Mouse (Mus musculus) T-helper 1 cell (primary cell): ENCODE data around the gene Atf6.

ENCODE experiments used
- in situ Hi-C: fragments of 300-600 bp; cut with MboI, MseI; formaldehyde crosslinking; loops from one replicate; pipeline ENCODE4 v1.15.1; 2025; ENCODE audit warnings: high pct_unique_total_duplicates

Gene Atf6

DNA sequence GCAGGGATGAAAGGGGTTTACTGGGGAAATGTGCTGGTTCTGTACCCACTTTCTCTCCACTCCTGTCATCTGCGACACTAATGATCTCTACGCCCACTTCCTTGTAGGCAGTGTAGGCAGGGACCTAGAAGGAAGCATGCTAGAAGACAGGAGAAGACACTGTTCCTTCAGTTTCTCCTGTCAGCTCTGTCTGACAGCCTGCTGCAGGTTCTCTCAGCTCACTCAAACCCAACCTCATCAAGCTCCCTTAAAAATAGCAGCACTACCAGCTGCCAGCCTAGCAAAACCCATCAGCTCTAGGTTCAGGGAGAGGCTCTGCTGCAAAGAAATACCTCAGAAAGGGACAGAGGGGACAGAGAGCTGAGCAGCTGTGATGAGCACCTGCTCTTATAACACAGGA lies 17.6 kb downstream of the Atf6 start:
- in situ Hi-C loops: loop anchor here (10.0 kb wide), 1 partner anchor 1105 kb away; no protein-coding TSS in a partner anchor

DNA sequence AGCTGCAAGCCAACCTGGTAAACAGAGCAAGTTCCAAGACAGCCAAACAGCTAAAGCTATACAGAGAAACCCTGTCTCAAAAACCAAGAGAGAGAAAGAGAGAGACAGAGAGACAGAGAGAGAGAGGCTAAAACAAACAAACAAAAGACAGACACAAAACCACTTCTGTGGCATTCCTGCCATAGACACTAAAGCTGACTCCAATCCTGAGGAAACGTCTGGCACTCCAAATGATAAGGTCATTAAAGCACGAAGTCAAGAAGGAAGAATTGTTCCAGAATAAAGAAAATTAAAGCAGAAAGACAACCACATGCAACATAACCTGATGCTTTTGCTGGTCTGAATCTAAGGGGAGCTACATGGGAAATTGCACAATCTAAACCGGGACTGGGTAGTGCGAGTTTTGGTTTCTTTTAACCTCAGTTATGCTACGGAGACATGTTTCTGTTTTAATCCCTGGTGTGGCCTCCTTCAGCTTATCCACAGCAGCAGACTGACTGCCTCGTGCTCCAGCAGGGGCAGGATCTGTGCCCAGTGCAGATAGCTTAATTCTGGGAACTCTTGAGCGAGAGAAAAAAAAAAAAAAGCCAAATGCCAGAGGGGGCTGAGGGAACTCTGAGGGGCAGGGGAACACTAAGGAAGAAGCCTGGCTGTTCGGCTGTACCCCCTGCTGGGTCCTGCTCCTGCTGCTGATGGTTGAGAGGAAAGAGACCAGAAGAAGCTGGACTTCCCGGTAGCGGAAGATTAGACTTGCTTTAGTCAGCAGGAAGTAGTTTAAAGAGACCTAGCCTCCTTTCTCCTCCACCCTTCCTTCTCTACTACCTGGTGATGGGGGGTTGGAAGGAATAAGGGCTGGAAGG lies 21.9 kb downstream of the Atf6 start:
- in situ Hi-C loops: loop anchor here (25.0 kb wide), 1 partner anchor 633 kb away; the partner anchor contains the start of gene Uhmk1

DNA sequence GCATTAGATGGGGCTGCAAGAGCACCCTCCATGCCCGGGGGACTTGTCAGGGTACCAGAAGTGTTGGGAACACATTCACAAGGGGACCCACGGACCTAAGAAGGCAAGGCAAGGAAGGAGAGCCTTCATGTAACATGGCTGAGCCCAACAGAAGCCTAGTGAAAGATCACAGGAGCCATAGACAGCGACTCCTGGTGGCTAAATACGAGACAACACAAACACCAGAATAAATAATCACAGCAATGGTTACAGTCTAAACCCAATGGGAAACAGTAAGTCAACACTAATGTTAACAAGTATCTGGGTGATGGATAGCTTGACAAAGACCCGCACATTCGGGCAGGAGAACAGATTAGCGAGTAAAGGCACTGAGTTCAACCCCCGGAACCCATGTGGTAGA lies 23.2 kb downstream of the Atf6 start:
- in situ Hi-C loops: loop anchor here (5.0 to 25.0 kb wide), 2 partner anchors 217 to 632 kb away; partner anchors contain the start of gene Uhmk1

DNA sequence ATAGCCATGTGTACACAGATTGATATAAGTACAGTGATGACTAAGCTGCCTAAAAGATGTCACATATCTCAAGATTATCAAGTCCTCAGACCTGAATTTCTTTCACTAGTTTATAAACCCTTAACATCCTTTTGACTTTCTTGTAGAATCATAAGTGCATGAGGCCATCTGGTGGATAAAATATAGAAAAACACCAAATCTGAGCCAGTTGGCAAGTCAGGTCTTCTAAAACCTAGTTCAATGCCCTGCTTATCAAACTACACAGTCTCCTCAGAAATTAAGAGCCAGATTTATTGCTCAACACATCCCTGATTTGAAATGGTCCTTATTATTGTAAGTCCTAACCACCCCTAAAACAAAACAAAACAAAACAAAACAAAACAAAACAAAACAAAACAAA lies 27.9 kb downstream of the Atf6 start:
- in situ Hi-C loops: loop anchor here (5.0 to 25.0 kb wide), 2 partner anchors 212 to 627 kb away; partner anchors contain the start of gene Uhmk1

DNA sequence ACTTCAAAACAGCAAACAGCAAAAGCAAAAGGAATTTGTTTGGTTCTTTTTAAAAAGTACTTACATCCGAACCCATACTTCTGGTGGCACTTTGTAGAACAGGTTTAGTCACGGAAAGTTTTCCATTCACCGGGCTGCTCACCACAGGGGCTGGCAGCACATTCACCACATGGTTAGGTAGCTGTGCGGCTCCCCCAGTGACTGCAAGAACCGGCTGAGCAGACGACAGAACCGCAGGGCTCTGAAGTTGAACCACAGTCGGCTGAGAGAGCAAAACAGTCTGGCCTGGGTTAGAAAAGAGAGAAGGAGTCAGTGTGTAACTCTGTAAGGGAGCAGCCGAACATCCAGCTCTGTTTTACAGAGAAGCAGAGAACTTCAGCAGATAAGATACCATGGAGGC lies 32.8 kb downstream of the Atf6 start:
- in situ Hi-C loops: loop anchor here (25.0 kb wide), 1 partner anchor 622 kb away; the partner anchor contains the start of gene Uhmk1

DNA sequence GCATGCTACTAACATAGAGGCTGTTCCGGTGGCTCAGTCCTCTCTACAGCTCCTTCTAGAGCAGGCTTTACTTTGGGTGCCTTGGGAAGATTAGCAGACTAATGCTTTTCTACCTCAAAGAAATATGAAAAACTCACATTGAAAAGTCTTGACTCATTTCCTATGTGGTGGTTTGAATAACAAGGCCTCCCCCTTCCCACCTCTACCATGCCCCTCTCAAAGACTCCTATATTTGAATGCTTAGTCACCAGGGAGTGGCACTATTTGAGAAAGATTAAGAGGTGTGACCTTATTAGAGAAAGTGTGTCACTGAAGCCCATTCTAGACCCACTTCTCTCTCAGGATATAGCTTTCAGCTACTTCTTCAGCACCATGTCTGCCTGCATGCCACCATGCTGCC lies 37.8 kb downstream of the Atf6 start:
- in situ Hi-C loops: loop anchor here (25.0 kb wide), 1 partner anchor 617 kb away; the partner anchor contains the start of gene Uhmk1

DNA sequence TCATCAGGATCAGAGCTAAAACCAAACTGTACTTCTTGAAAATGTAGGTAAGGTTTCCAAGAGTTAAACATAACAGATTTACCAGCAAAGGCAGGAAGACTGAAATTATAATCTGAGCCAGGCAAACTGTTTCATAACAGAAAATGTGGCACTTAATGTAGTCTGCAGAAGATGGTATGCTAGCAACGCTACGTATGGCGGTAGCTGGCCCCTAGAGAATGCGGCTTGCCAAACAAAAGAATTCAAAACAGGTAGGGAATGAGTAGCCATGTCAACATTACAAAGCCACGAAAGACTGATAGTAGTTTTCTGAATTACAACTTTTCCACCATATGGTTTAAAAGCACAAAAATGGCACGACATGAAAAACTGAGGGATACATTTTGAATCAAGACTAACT lies 38.2 kb downstream of the Atf6 start:
- in situ Hi-C loops: loop anchor here (25.0 kb wide), 1 partner anchor 617 kb away; the partner anchor contains the start of gene Uhmk1

DNA sequence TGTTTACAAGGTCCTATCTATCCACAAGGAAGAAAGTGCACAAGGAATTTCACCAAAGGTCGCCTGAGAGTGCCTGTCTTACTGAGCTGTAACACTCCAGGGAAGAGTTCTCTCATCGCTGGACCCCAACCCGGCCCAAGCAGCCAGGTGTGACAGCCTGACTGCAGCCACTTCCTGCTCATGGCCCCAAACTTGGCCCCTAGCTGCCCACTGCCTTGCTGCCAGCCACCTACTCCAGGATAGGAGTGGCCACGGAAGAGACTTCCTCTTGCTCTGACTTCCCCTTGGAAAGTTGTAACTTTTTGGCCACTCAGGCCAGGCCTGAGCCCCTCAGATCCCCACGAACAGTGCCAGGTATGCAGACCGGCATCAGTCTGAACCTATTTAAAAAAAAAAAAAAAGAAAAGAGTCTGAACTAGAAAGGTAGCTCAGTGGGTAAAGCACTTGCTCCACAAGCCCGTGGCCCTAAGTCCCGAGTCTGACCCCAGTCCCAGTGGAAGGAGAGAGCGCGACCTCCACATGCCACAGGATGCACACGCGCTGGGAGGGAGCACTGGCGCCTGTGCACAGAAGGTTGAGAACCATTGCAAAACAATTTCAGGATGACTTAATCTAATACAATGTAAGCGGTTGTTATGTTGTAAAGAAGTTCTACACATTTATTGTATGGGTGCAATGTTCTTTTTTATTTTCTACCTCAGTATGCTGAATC lies 47.3 kb downstream of the Atf6 start:
- in situ Hi-C loops: no loop called here

DNA sequence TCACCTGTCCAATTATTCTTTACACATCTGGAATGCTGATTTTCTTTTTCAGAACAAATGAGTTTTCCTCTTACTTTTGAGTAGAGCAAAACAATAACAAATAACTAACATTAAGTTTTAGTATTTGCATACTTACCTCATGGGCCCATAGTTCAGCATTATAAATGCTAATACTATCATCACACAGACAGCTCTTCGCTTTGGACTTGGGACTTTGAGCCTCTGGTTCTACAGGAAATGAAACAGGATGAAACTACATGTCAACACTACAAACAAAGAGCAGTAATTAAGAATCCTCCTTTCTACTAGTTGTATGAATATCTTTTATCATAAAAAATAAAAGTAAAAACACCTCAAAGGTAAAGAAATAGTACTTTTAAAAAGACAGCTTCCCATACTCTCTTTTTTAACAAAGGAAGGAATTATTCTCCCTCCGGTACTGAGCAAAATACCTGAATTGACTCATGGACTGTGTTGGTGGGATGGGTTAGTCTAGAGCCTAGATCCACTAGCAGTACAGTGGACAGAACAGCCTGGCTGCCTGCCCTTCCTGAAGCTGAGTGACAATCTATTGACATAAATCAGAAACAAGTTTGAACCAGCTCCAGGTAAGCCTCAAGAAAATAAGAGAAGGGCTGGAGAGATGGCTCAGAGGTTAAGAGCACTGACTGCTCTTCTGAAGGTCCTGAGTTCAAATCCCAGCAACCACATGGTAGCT lies 52.1 kb downstream of the Atf6 start:
- in situ Hi-C loops: no loop called here

DNA sequence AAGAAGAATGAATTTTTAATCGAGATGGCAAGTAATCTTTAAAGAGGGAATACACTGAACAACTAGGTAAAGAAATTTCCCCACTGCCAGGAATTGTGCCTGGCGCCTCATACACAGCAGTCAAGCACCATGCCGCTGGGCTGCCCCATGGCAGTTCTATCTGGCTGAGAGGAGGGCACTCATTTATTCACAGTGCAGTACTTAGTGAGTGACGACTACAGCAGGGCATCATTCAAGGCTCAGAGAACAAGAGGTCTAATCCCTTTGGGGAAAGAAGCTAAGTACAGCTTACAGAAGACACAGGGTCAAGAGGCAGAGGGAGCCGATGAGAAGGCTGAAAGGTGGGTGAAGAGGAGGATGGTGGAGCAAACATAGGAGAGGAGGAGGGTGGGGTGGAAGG lies 54.7 kb downstream of the Atf6 start:
- in situ Hi-C loops: no loop called here

DNA sequence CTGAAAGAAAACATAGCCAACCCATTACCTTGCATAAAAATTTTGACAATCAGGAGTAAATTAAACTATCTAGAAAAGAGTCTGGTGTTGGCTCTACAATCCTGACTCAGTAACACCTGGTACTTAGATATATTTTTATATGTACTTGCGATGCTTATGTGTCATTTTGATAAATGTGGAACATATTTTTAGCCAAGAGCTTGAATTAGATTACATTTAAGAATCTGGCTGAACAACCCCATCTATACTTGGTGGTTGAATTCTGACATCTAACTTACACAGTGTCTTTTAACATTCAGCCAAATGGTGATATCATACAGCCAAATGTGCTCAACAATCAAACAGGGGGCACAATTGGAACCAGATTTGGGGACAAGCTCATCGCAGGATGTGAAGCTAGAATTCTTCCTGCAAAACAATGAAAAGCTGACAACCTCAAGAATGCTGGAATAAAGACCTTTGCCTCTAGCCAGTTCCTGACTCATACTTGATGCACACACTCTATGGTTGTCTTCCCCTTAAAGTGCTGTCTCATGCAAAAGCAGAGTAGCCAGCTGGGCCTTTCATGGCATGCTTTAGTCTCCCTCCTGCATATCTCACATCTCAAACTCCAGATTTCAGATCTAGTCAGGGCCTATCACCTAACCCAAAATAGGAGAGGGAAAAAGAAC lies 59.8 kb downstream of the Atf6 start:
- in situ Hi-C loops: no loop called here

DNA sequence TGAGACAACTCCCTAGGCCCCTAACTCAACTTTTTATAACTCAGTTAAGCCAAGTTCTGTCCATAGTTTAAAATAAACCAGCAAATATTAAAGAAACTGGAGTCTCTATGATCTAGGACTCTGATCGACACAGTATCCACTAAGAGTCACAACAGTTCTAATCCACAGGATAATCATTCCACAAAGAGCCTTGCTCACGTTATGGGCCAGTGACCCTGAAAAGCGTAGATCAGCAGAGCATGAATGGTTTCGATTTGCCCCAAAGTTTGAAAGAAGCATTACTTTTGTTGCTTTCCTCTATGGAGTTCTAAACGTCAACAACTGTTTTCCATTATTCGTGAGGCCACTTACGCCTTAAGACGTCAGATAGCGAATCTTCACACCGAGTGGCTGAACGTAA lies 62.9 kb downstream of the Atf6 start:
- in situ Hi-C loops: no loop called here

DNA sequence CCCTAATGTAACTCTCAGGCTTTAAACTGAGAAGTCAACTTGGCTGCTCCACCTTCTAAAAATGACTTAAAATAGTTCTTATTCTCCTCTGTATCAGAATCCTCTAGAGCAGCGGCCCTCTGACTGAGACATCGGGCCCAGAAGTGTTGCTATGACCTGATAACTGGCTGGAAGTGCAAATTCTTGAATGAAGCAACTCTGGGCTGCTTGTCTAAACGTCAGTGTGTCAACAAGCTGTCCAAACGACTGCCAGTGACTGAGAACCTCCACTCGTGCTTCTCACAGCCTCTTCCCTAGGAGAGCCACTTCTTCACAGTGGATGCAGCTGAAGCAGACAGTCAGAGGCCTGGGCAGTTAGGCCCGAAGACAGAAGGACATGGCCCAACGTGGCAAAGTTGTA lies 64.9 kb downstream of the Atf6 start:
- in situ Hi-C loops: no loop called here

DNA sequence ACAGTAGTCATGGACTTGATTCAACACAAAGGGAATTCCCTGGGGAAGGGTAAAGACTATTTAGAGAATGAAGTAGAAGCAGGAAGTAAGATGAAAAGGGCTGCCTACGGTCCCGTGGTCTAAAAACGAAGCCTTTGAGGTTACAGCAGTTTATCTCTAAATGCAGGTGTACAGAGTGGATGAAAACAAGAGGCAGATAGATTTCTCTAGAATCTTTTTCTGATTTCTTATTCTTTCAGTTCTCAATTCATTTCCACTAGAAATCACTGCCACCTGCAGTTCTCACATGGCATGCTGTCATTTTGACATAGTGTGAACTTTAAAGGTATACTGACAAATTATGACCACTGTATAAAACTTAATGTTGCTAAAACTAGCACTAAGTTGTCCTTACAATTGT lies 66.9 kb downstream of the Atf6 start:
- in situ Hi-C loops: no loop called here

DNA sequence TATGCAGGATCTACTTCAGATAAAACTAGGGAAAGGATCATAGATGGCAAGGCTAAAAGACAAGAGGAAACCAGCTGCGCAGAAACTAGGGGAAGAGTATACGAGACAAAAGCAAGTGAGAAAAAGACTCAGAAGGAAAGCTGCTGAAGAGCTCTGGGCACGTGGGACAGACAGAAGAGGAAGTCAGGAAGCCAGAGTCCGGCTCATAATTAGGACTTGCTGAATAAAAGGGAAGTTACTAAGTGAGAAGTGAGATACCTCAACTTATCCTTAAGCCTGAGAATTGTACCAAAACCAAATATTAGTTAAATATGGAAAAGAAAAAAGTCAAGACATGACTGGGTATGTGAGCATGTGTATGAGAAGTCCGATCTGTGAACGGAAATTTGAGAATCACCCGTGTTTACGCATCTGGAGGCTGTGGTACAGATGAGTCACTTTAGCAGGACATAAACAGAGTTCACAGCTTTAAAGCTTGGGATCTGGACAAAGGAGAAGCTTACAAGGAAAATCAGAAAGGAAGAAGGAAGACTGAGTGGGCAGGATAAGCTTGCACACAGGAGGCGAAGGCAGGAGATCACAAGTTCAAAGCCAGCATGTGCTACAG lies 71.7 kb downstream of the Atf6 start:
- in situ Hi-C loops: no loop called here

DNA sequence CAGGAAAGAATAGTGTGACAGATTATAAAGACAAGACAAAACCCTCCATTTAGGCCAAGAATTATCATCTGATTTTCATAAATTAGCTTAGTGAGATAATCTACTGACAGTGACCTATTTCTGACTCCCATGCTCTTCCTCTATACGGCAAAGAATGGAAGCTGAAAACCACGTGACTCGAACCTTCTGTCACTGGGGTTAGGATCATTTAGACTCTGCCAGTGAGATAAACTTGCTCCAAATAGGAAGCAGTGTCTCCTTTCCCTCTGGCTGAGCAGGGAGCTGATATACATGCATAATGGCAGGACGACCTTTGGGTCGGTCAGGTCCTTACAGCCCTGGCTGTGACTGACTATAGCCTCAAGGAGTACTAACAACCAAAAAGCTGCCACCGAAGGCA lies 76.0 kb downstream of the Atf6 start:
- in situ Hi-C loops: no loop called here

DNA sequence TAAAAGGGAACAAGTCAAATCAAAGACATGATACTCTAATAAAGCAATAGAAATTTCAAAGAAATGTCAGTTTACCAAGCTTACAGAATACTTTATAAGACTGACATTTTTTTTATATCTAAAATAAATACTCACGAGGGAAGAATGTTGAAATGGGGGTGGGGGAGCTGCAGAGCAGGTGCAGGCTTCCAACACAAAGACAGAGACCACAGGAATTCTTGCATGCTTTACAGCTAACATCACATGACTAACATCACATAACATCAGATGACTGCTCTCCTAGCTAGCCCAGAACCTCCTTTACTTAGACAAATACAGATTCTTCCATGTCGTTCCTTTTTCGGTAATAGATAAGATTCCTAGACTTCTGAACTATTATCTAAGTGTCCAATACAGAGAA lies 76.6 kb downstream of the Atf6 start:
- in situ Hi-C loops: no loop called here

DNA sequence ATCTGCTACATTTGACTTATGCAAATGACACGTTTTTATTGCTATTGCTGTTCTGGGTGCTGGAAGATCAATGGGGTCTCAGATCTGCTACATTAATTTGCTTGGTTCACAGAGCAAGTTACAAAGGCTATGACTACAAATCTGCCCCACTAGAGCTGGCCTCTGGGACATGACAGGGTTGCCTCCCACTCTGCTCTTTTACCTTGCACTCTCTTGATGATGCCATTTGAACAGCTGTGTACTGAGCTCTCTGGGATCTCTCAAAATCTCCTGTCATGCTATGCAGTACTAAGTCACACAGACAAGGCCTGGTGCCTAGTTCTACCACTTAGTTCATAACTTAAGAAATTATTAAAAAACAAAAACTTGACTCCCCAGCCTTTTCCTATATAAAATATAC lies 79.9 kb downstream of the Atf6 start:
- in situ Hi-C loops: no loop called here

DNA sequence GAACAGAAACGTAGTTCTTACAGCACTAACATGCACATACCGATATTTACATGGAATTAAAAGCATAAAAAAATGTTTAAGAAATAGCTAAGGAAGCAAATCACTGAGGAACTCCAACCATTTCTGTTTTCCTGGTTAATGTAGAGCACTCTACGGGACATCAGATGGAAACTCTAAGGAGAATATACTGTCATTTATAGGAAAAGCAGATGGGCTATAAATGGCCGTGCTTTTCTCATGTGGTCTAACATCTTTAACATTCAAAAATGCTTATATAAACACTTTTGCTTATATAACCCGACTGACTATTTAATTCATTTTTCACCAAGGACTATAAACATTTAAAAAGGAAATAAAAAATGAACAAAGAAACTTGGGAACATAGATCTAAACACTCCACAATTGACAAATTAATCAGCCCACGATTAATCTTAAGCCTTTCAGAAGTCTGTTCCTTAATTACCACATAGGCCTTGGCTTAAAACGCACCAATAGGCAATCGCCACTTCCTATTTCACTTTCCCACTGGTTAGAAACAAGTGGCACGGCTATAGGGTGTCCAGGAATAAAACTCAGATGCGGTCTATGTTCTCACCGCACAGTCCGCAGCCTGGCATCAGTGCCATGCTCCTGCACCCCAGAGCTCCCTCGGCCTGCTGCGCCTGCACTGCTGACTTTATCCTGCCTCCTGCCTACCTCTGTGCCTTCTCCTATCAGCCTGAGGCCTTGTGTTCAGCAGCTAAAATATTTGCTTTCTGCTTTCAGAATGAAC lies 80.8 kb downstream of the Atf6 start:
- in situ Hi-C loops: no loop called here

DNA sequence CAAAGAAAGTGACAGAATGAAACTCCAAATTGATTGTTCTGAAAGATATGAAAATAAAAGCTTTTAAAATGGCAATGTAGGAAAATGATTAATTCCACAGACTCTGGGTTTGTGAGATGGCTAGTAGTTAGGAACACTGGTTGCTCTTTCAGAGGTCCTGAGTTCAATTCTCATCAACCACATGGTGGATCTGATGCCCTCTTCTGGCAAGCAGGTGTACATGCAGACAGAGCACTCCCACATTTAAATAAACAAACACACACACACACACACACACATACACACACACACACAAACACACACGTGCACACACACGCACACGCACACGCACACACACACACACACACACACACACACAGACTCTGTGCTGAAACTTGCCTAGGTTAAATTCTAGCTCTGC lies 89.9 kb downstream of the Atf6 start:
- in situ Hi-C loops: no loop called here
